Mouse (Mus musculus) kidney, postnatal 0 days (tissue): Measurements from ENCODE around the gene Col20a1. TPM values are rescaled to one million over a fixed set of nuclear protein-coding genes. Genes with fewer than 3 reads are reported as not detected.

Source experiments
- ATAC-seq: fragments of 200-750 bp; cut with Nextera tagmentation; replicated peaks from 2 replicates; pipeline ENCODE4 v1.8.0; 2017; ENCODE audit warnings: low read depth, moderate number of reproducible peaks, moderate TSS enrichment, moderate library complexity; ENCODE audit not compliant: low FRiP score
- DNase-seq: peaks from one replicate; pipeline ENCODE4 v3.0.0-alpha.2; 2016; ENCODE audit warnings: low spot score
- H3K27ac ChIP-seq: fragments of 300-500 bp; sonication (generic); 2 replicates; pipeline ENCODE4 v1.5.1; 2014; ENCODE audit warnings: mild to moderate bottlenecking
- H3K27me3 ChIP-seq: fragments of 300-500 bp; sonication (generic); 2 replicates; pipeline ENCODE4 v1.6.1; 2014; ENCODE audit warnings: low read length, mixed read lengths; ENCODE audit not compliant: insufficient read depth
- H3K36me3 ChIP-seq: fragments of 300-500 bp; sonication (generic); 2 replicates; pipeline ENCODE4 v1.6.1; 2014; ENCODE audit warnings: low read length, mixed read lengths; ENCODE audit not compliant: insufficient read depth
- H3K4me1 ChIP-seq: fragments of 300-500 bp; sonication (generic); replicated peaks from 2 replicates; pipeline ENCODE4 v1.6.1; 2014; ENCODE audit warnings: antibody characterized with exemption, low read length, mixed read lengths; ENCODE audit not compliant: insufficient read depth
- H3K4me2 ChIP-seq: fragments of 300-500 bp; sonication (generic); 2 replicates; pipeline ENCODE4 v1.6.1; 2014; ENCODE audit warnings: mild to moderate bottlenecking, low read length, moderate library complexity, mixed read lengths
- H3K4me3 ChIP-seq: fragments of 300-500 bp; sonication (generic); replicated peaks from 2 replicates; pipeline ENCODE4 v1.5.1; 2014; ENCODE audit warnings: low read depth, low read length
- H3K9ac ChIP-seq: fragments of 300-500 bp; sonication (generic); 2 replicates; pipeline ENCODE4 v1.6.1; 2014; ENCODE audit warnings: low read depth, low read length
- H3K9me3 ChIP-seq: fragments of 300-500 bp; sonication (generic); replicated peaks from 2 replicates; pipeline ENCODE4 v1.6.1; 2016; ENCODE audit warnings: low read length, inconsistent platforms, mixed read lengths
- CTCF ChIP-seq: IDR thresholded peaks from 2 replicates; pipeline ENCODE4 v1.5.1; 2016; ENCODE audit warnings: antibody characterized with exemption, low read depth, mild to moderate bottlenecking, moderate library complexity
- WGBS: fragments of 180-500 bp; shearing (Covaris S2); extraction: QIAGEN DNeasy Blood & Tissue Kit; methylation state at CpG from one replicate; pipeline ENCODE4 v1.1.7; 2014; 5-methylcytosine and 5-hydroxymethylcytosine counted together
- polyA plus RNA-seq: library from polyadenylated mRNA; unstranded; fragments of >200 nt; fragmentation: Nextera tagmentation; extraction: Ambion mirVana; gene quantifications from 2 replicates; pipeline ENCODE4 v1.2.1, GENCODE M21; 2015

The Col20a1 gene
- polyA plus RNA-seq, 1 experiment from 2014 or later: 0.34 TPM

GRCm38 (mm10) chr2:181065827-181066226 is 79.5 kb downstream of the Col20a1 start:
- no peak overlapping the region for H3K27ac ChIP-seq
- no peaks in the 10 kb centered on the region for H3K9me3 ChIP-seq
- no peak for TF ChIP-seq CTCF
- H3K4me3 ChIP-seq: no peak overlapping the region
- no peak overlapping the region for H3K9ac ChIP-seq
- H3K36me3 ChIP-seq: no peaks in the 10 kb centered on the region
- ATAC-seq: no peak
- DNase-seq: no peak
- no peaks in the 10 kb centered on the region for H3K4me1 ChIP-seq
- no peak overlapping the region for H3K4me2 ChIP-seq
- H3K27me3 ChIP-seq: no peaks in the 10 kb centered on the region
- WGBS: 42% methylated on average over 4 of the region's 4 CpGs

Other genes starting within 250 kb of the Col20a1 start
- gene Bhlhe23, start 209.6 kb upstream of the Col20a1 start, polyA plus RNA-seq: not detected in 2 replicates
- gene Ythdf1, start 65.6 kb upstream of the Col20a1 start, polyA plus RNA-seq: 50.0 and 55.5 TPM in 2 replicates
- gene Birc7, start 57.5 kb upstream of the Col20a1 start, polyA plus RNA-seq: not detected in 2 replicates
- gene Nkain4, start 31.8 kb upstream of the Col20a1 start, polyA plus RNA-seq: 24.1 and 26.6 TPM in 2 replicates
- 55.7 and 65.9 TPM in 2 replicates for gene Arfgap1, start 19.3 kb upstream of the Col20a1 start, polyA plus RNA-seq
- gene Chrna4, start 57.0 kb downstream of the Col20a1 start, polyA plus RNA-seq: 2.6 and 3.5 TPM in 2 replicates
- 0.17 TPM in 1 of 2 replicates, not detected in the other for gene Kcnq2, start 148.8 kb downstream of the Col20a1 start, polyA plus RNA-seq
- 0.05 TPM in 1 of 2 replicates, not detected in the other for gene Eef1a2, start 170.5 kb downstream of the Col20a1 start, polyA plus RNA-seq
- 262 and 278 TPM in 2 replicates for gene Ppdpf, start 200.7 kb downstream of the Col20a1 start, polyA plus RNA-seq
- not detected in 2 replicates for gene Ptk6, start 216.3 kb downstream of the Col20a1 start, polyA plus RNA-seq
- gene Srms, start 226.7 kb downstream of the Col20a1 start, polyA plus RNA-seq: 0.14 and 0.26 TPM in 2 replicates
- gene Fndc11, start 233.5 kb downstream of the Col20a1 start, polyA plus RNA-seq: 0.27 and 0.55 TPM in 2 replicates